Mouse (Mus musculus): ENCODE measurements around the gene Sppl2b.

DNA sequence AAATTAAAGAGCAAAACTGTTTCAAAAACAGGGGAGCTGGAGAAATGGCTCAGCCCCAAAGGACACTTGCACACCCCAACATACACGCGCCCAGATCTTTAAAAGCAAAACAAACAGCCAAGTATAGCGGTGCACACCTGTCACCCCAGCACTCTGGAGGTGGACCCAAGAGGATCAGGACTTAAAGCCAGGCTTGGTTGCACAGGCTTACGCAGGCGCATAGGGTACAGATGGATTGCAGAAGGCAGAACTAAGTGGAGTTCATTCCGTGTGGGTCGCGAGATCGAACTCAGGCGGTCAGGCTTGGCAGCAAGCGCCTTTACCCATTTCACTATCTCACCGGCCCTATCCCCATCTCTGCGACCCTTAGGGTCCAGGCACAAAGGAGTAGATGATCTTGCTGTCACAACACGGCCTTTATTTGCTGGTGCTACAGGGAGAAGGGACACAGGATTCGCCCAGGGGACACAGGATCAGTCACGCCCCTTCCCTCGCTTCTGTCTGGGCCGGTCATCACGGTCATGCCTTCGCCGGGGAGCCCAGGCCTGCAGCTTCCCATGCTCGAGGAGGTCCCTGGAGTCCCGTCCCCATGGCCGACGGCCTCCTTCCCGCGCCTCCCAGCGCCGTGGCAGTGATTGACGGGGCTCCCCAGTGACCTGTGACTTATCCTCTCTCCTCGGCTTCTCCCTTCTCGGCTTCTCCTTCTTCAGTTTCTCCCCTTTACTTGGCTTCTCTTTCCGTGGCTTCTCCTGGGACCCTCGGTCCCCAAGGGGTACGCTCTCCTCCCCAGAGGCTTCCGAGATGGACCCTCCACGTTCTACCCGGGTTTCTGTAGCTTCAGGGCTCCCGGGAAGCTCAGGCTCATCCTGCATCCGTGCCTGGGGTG lies 46.7 kb upstream of the Sppl2b start:
- TF ChIP-seq CTCF (IDR thresholded peaks at IDR 0.05; ENCODE audit: control insufficient read depth, insufficient read depth, insufficient replicate concordance, low read depth, low read length) (no peak), POLR2A (IDR thresholded peaks at IDR 0.05; ENCODE audit: control insufficient read depth, low read depth, low read length) (no peak; the same call in 1 of the 2 replicates)
